Mouse (Mus musculus): Measurements from ENCODE around the gene Ptpn1. TPM values are rescaled to one million over a fixed set of nuclear protein-coding genes. Genes with fewer than 3 reads are reported as not detected.

Ptpn1 gene
- polyA plus RNA-seq, 1 experiment from 2014 or later: 102 TPM

GRCm38 (mm10) chr2:167924803-167925604, 6.9 kb upstream of the Ptpn1 start:
- Histone ChIP-seq H3K27ac (no peak overlapping the region), H3K9me3 (no peaks in the 10 kb centered on the region), H3K36me3 (no peaks in the 10 kb centered on the region), H3K4me2 (replicated peaks) (peak overlapping the region; percentile 64), H3K27me3 (no peaks in the 10 kb centered on the region), H3K4me3 (replicated peaks) (peak overlapping the region; percentile 39), H3K4me1 (replicated peaks) (peaks cover 9% of the 10 kb centered on the region; the same call in 1 of the 2 replicates), H3K9ac (replicated peaks) (peak overlapping the region; percentile 57)
- peak; percentile 75 for ATAC-seq
- WGBS: 5% methylated on average over 29 of the region's 29 CpGs

DNA sequence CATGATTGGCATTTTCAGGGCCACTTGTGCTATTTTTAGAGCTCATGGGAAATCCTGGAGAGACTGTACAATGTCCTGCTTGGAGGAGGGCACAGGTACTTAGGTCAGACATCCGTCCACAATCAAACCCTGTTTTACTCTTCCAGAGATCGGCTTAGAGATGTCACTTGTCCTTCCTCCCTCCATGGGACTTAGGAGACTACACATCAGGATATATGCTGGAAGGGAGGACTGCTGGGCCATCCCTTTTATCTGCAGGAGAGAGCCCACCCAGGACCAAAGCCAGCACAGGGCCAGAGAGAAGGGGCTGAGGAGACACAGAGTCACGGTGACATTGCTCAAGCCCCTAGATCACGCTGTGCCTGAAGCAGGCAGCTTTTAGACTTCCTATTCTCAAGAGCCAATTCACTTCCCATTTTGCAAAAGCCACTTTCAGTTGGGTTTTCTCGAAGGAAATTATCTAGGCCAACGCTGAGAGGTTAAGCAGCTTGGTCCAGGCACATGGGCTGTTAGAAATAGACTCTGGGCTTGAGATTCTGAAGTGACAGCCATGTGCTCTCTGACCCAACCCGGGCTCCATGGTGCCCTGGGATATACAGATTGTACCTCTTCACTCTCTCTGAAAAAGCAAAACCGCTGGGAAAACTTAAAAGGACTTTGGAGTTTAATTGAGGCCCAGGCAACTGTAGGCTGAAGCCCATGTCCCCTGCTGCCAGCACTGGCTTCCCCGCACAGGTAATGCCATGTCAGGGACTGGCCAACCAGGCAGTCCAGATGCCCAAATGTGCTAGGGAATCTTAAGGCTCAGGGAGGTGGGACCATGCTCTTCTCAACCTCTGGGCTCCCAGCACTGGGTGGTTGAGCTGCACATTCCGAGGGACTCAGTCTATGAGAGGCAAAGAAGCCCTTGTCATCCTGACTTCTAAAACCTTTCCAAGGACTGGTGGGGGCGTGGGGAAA, 5.7 kb upstream of the Ptpn1 start:
- Histone ChIP-seq H3K4me1 (replicated peaks) (peaks cover 9% of the 10 kb centered on the region; the same call in 1 of the 2 replicates), H3K4me3 (replicated peaks) (no peak overlapping the region), H3K4me2 (replicated peaks) (no peak overlapping the region), H3K9ac (replicated peaks) (no peak overlapping the region), H3K27ac (no peak overlapping the region), H3K27me3 (no peaks in the 10 kb centered on the region), H3K36me3 (no peaks in the 10 kb centered on the region), H3K9me3 (no peaks in the 10 kb centered on the region)
- WGBS: 87% methylated on average over 11 of the region's 11 CpGs
- ATAC-seq: no peak

DNA sequence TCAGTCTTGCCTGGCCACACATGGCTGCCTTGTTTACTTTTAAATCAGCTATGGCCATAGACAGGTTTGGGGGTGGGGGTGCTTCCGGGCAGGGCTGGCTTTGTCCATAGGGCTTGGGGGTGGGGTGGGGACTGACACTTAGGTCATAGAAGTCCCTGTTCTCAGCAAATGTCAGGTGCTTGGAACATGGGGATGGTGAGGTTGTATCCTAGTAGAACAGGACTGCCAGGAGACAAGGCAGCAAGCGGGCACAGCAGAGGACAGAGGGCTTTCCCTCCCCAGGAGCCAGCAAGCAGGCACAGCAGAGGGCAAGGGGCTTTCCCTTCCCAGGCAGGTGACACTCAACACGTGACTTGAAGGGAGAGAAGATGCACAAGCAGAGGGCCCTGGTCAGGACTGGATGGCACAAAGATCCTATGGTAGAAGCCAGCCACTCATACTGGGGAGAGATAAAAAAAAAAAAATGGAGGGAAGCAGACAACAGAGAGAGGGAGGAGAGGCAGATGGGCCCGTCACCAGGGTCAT, 3.8 kb upstream of the Ptpn1 start:
- H3K27me3 ChIP-seq: no peaks in the 10 kb centered on the region
- H3K9me3 ChIP-seq: no peaks in the 10 kb centered on the region
- H3K4me3 ChIP-seq (replicated peaks): no peak overlapping the region
- H3K4me1 ChIP-seq (replicated peaks): peaks cover 15% of the 10 kb centered on the region
- H3K27ac ChIP-seq: no peak overlapping the region
- H3K4me2 ChIP-seq (replicated peaks): no peak overlapping the region
- ATAC-seq: no peak
- 70% methylated on average over 4 of the region's 4 CpGs for WGBS
- no peaks in the 10 kb centered on the region for H3K36me3 ChIP-seq
- no peak overlapping the region; the same call in 1 of the 2 replicates for H3K9ac ChIP-seq (replicated peaks)

- no peaks in the 10 kb centered on the region for H3K36me3 ChIP-seq
Observed at GRCm38 (mm10) chr2:167928972-167929371, 2.9 kb upstream of the Ptpn1 start.

GRCm38 (mm10) chr2:167930975-167931374, 882 bp upstream of the Ptpn1 start:
- Histone ChIP-seq H3K27ac (no peak overlapping the region), H3K4me1 (replicated peaks) (peaks cover 33% of the 10 kb centered on the region), H3K36me3 (peaks cover 4% of the 10 kb centered on the region; the same call in 1 of the 2 replicates), H3K4me2 (replicated peaks) (peak overlapping the region; percentile 78; the same call in 1 of the 2 replicates), H3K9ac (replicated peaks) (no peak overlapping the region), H3K27me3 (no peaks in the 10 kb centered on the region), H3K4me3 (replicated peaks) (no peak overlapping the region; the same call in 1 of the 2 replicates), H3K9me3 (no peaks in the 10 kb centered on the region)
- ATAC-seq: no peak
- 96% methylated on average over 3 of the region's 3 CpGs for WGBS

More at GRCm38 (mm10) chr2:167928972-167929371, 2.9 kb upstream of the Ptpn1 start:
- Histone ChIP-seq H3K4me1 (replicated peaks) (peaks cover 24% of the 10 kb centered on the region), H3K9ac (replicated peaks) (no peak overlapping the region), H3K27ac (no peak overlapping the region), H3K4me3 (replicated peaks) (no peak overlapping the region), H3K27me3 (no peaks in the 10 kb centered on the region), H3K4me2 (replicated peaks) (no peak overlapping the region), H3K9me3 (no peaks in the 10 kb centered on the region)
- ATAC-seq: no peak
- WGBS: 79% methylated on average over 3 of the region's 3 CpGs

GRCm38 (mm10) chr2:167932727-167933231, 922 bp downstream of the Ptpn1 start:
- H3K27ac ChIP-seq: peak overlapping the region; percentile 84
- peaks cover 4% of the 10 kb centered on the region; the same call in 1 of the 2 replicates for H3K36me3 ChIP-seq
- under 1% methylated on average over 18 of the region's 18 CpGs for WGBS
- no peaks in the 10 kb centered on the region for H3K9me3 ChIP-seq
- H3K9ac ChIP-seq (replicated peaks): peak overlapping the region; percentile 93
- peaks cover 48% of the 10 kb centered on the region for H3K4me1 ChIP-seq (replicated peaks)
- peak overlapping the region; percentile 97 for H3K4me3 ChIP-seq (replicated peaks)
- peak overlapping the region; percentile 78 for H3K4me2 ChIP-seq (replicated peaks)
- ATAC-seq: peak; percentile 43
- H3K27me3 ChIP-seq: no peaks in the 10 kb centered on the region

DNA sequence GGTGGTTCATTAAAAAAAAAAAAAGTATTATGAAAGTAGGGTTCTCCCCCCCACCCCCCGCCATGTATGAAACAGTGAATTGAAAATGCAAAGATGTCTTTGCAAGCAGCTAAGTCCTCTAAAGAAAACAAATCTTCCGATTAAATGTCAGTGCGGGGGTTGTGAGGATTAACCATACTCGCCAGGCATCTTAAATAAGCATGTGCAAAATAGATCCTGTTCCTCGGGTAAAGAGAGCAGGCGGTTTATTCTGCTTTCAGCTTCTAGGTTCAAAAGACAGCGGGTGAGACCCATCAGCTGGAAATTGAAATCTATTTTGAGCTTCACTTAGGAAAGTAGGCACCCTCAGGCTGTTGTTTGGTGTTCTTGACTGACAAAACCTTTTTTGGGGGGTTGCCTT, 1.5 kb downstream of the Ptpn1 start:
- H3K36me3 ChIP-seq: peaks cover 4% of the 10 kb centered on the region; the same call in 1 of the 2 replicates
- H3K4me3 ChIP-seq (replicated peaks): peak overlapping the region; percentile 97
- peak overlapping the region; percentile 78 for H3K4me2 ChIP-seq (replicated peaks)
- no peak for ATAC-seq
- H3K4me1 ChIP-seq (replicated peaks): peaks cover 48% of the 10 kb centered on the region
- 8% methylated on average over 7 of the region's 7 CpGs for WGBS
- H3K27ac ChIP-seq: peak overlapping the region; percentile 84
- no peaks in the 10 kb centered on the region for H3K9me3 ChIP-seq
- H3K9ac ChIP-seq (replicated peaks): peak overlapping the region; percentile 93
- no peaks in the 10 kb centered on the region for H3K27me3 ChIP-seq

GRCm38 (mm10) chr2:167935956-167936355, 4.1 kb downstream of the Ptpn1 start:
- Histone ChIP-seq H3K4me2 (replicated peaks) (peak overlapping the region; percentile 10; the same call in 1 of the 2 replicates), H3K4me3 (replicated peaks) (no peak overlapping the region), H3K27ac (no peak overlapping the region), H3K36me3 (peaks cover 4% of the 10 kb centered on the region; the same call in 1 of the 2 replicates), H3K27me3 (no peaks in the 10 kb centered on the region), H3K9me3 (no peaks in the 10 kb centered on the region), H3K4me1 (replicated peaks) (peaks cover 74% of the 10 kb centered on the region), H3K9ac (replicated peaks) (0 out of 2 replicates have a peak overlapping the region, but pooled peaks have one; percentile 7)
- ATAC-seq: no peak
- WGBS: 77% methylated on average over 3 of the region's 3 CpGs

GRCm38 (mm10) chr2:167938786-167939185, 6.9 kb downstream of the Ptpn1 start:
- Histone ChIP-seq H3K27me3 (no peaks in the 10 kb centered on the region), H3K9ac (replicated peaks) (no peak overlapping the region; the same call in 1 of the 2 replicates), H3K4me3 (replicated peaks) (no peak overlapping the region), H3K4me1 (replicated peaks) (peaks cover 88% of the 10 kb centered on the region), H3K27ac (no peak overlapping the region), H3K36me3 (peaks cover 4% of the 10 kb centered on the region; the same call in 1 of the 2 replicates), H3K4me2 (replicated peaks) (no peak overlapping the region), H3K9me3 (no peaks in the 10 kb centered on the region)
- ATAC-seq: no peak
- WGBS: 89% methylated on average over 3 of the region's 3 CpGs

DNA sequence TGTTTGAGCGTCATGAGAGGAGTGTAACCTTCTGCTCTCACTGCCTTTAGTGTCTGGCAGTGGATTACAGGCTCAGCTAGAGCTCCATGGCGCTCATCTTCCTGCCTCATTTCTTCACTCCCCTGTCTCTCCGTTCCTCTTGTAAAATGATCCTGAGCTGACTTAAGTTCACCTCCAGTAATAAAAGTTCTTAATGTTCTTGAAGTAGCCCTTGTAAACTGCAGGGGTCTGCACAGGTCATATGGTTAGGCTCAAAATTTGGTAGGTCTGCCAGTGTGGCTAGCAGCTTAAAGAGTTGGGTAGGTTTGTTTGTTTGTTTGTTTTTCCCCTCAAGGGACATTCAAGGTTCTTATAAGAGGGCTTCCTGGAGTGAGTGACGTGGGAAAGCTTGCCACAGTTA, 7.3 kb downstream of the Ptpn1 start:
- no peak for ATAC-seq
- Histone ChIP-seq H3K36me3 (peaks cover 4% of the 10 kb centered on the region; the same call in 1 of the 2 replicates), H3K27ac (no peak overlapping the region), H3K9ac (replicated peaks) (peak overlapping the region; percentile 5), H3K9me3 (no peaks in the 10 kb centered on the region), H3K4me3 (replicated peaks) (no peak overlapping the region), H3K27me3 (no peaks in the 10 kb centered on the region), H3K4me2 (replicated peaks) (no peak overlapping the region), H3K4me1 (replicated peaks) (peaks cover 88% of the 10 kb centered on the region)
- 55% methylated on average over 4 of the region's 4 CpGs for WGBS

- WGBS: 56% methylated on average over 11 of the region's 11 CpGs
- Histone ChIP-seq H3K27me3 (no peaks in the 10 kb centered on the region), H3K4me3 (replicated peaks) (no peak overlapping the region), H3K36me3 (peaks cover 4% of the 10 kb centered on the region; the same call in 1 of the 2 replicates), H3K9ac (replicated peaks) (peak overlapping the region; percentile 5; the same call in 1 of the 2 replicates), H3K4me1 (replicated peaks) (peaks cover 89% of the 10 kb centered on the region), H3K27ac (no peak overlapping the region), H3K4me2 (replicated peaks) (no peak overlapping the region), H3K9me3 (no peaks in the 10 kb centered on the region)
- no peak for ATAC-seq
Observed at GRCm38 (mm10) chr2:167939632-167940399, 8.0 kb downstream of the Ptpn1 start.
